Mouse (Mus musculus) cortical plate, adult 2 months (tissue): ENCODE measurements around the gene Mmp24.

Source experiments
- CTCF ChIP-seq: fragments of 200-500 bp; IDR thresholded peaks from 2 replicates; pipeline ENCODE4 v1.5.1; 2011; ENCODE audit warnings: mild to moderate bottlenecking, control low read depth, low read length; ENCODE audit not compliant: insufficient read depth; ENCODE audit errors: extremely low read depth
- POLR2A ChIP-seq: fragments of 200-500 bp; IDR thresholded peaks from 2 replicates; pipeline ENCODE4 v1.6.1; 2011; ENCODE audit warnings: mild to moderate bottlenecking, low read length, control low read depth; ENCODE audit not compliant: insufficient read depth; ENCODE audit errors: extremely low read depth

- TF ChIP-seq CTCF = no peak
- TF ChIP-seq POLR2A = no peak
Observed at GRCm38 (mm10) chr2:155830841-155831240, 55.7 kb downstream of the Mmp24 start.
